Mouse (Mus musculus) ES-Bruce4 (cell line): Measurements from ENCODE around the gene Donson. TPM values are rescaled to one million over a fixed set of nuclear protein-coding genes. Genes with fewer than 3 reads are reported as not detected.

ENCODE experiments used
- H3K27ac ChIP-seq: 2 replicates; pipeline ENCODE4 v1.5.1; 2012; ENCODE audit warnings: low read length, inconsistent platforms; ENCODE audit not compliant: insufficient read depth
- H3K27me3 ChIP-seq: 2 replicates; pipeline ENCODE4 v1.6.1; 2012; ENCODE audit warnings: mild to moderate bottlenecking, low read length, inconsistent platforms; ENCODE audit not compliant: control insufficient read depth, poor library complexity, insufficient read depth, severe bottlenecking
- H3K36me3 ChIP-seq: 2 replicates; pipeline ENCODE4 v1.6.1; 2012; ENCODE audit warnings: inconsistent platforms, mild to moderate bottlenecking, low read length, moderate library complexity; ENCODE audit not compliant: control insufficient read depth, poor library complexity, insufficient read depth, severe bottlenecking
- H3K4me1 ChIP-seq: one replicate; pipeline ENCODE4 v1.8.1; 2011; ENCODE audit warnings: low read length; ENCODE audit not compliant: control insufficient read depth, insufficient read depth
- H3K4me3 ChIP-seq: 2 replicates; pipeline ENCODE4 v1.5.1; 2011; ENCODE audit warnings: low read depth, mild to moderate bottlenecking, low read length
- H3K9ac ChIP-seq: 2 replicates; pipeline ENCODE4 v1.6.1; 2012; ENCODE audit warnings: low read depth, mild to moderate bottlenecking, inconsistent platforms; ENCODE audit not compliant: poor library complexity, severe bottlenecking
- H3K9me3 ChIP-seq: replicated peaks from 2 replicates; pipeline ENCODE4 v1.6.1; 2012; ENCODE audit warnings: mild to moderate bottlenecking, low read length, inconsistent platforms; ENCODE audit not compliant: control insufficient read depth, poor library complexity, insufficient read depth, severe bottlenecking
- CTCF ChIP-seq: IDR thresholded peaks from one replicate; pipeline ENCODE4 v1.8.1; 2011; ENCODE audit warnings: low read depth, low read length
- EP300 ChIP-seq: IDR thresholded peaks from 2 replicates; pipeline ENCODE4 v1.6.1; 2011; ENCODE audit warnings: low read depth, low read length; ENCODE audit not compliant: insufficient read depth
- POLR2A ChIP-seq: IDR thresholded peaks from one replicate; pipeline ENCODE4 v1.8.1; 2011; ENCODE audit warnings: low read length; ENCODE audit not compliant: insufficient read depth
- polyA plus RNA-seq: library from polyadenylated mRNA; stranded (reverse); fragments of >200 nt; gene quantifications from 2 replicates; pipeline ENCODE4 v1.2.4, GENCODE M21; 2011; ENCODE audit warnings: low read depth; ENCODE audit not compliant: missing spikeins, insufficient read depth, insufficient read length

The Donson gene
- 44.3 and 46.4 TPM in 2 replicates for polyA plus RNA-seq

- Histone ChIP-seq H3K36me3 (peaks cover 6% of the 10 kb centered on the region; the same call in 1 of the 2 replicates), H3K27ac (peak within 1 kb of the TSS; percentile 27), H3K4me1 (peaks cover 2% of the 10 kb centered on the region), H3K27me3 (no peaks in the 10 kb centered on the region), H3K9me3 (no peaks in the 10 kb centered on the region), H3K9ac (peak within 1 kb of the TSS; percentile 85), H3K4me3 (peak within 1 kb of the TSS; percentile 79)
- TF ChIP-seq EP300, result no peak
- peak; percentile 80 for TF ChIP-seq POLR2A
- no peak for TF ChIP-seq CTCF
These were observed at the start of gene Donson for GRCm38 (mm10) chr16:91688619-91689334. Gene Donson (minus strand): TSS chr16:91688770.

- Histone ChIP-seq H3K4me3 (no peak overlapping the region), H3K9me3 (no peaks in the 10 kb centered on the region), H3K27ac (no peak overlapping the region), H3K27me3 (no peaks in the 10 kb centered on the region), H3K4me1 (peaks cover 10% of the 10 kb centered on the region), H3K9ac (no peak overlapping the region), H3K36me3 (no peaks in the 10 kb centered on the region)
- no peak for TF ChIP-seq EP300
- no peak for TF ChIP-seq POLR2A
- no peak for TF ChIP-seq CTCF
These were observed 47.7 kb upstream of the Donson start for GRCm38 (mm10) chr16:91736046-91736816.

GRCm38 (mm10) chr16:91734771-91735170, 46.2 kb upstream of the Donson start:
- Histone ChIP-seq H3K4me1 (peaks cover 4% of the 10 kb centered on the region), H3K9me3 (no peaks in the 10 kb centered on the region), H3K36me3 (no peaks in the 10 kb centered on the region), H3K27ac (no peak overlapping the region), H3K9ac (no peak overlapping the region), H3K4me3 (no peak overlapping the region), H3K27me3 (no peaks in the 10 kb centered on the region)
- TF ChIP-seq CTCF, result no peak
- no peak for TF ChIP-seq POLR2A
- TF ChIP-seq EP300, result no peak

- peaks cover 2% of the 10 kb centered on the region for H3K4me1 ChIP-seq
- no peak for TF ChIP-seq CTCF
- TF ChIP-seq EP300, result no peak
- TF ChIP-seq POLR2A, result no peak
- H3K27me3 ChIP-seq, result no peaks in the 10 kb centered on the region
- H3K36me3 ChIP-seq, result no peaks in the 10 kb centered on the region
- no peak overlapping the region for H3K4me3 ChIP-seq
- H3K9ac ChIP-seq, result no peak overlapping the region
- no peaks in the 10 kb centered on the region for H3K9me3 ChIP-seq
- H3K27ac ChIP-seq, result no peak overlapping the region
These were observed 44.2 kb upstream of the Donson start for GRCm38 (mm10) chr16:91732816-91733215.

- no peak for TF ChIP-seq POLR2A
- no peak for TF ChIP-seq EP300
- TF ChIP-seq CTCF, result no peak
- Histone ChIP-seq H3K9ac (peak overlapping the region; percentile 94), H3K4me1 (no peaks in the 10 kb centered on the region), H3K27me3 (no peaks in the 10 kb centered on the region), H3K36me3 (no peaks in the 10 kb centered on the region), H3K9me3 (no peaks in the 10 kb centered on the region), H3K27ac (no peak overlapping the region), H3K4me3 (peak overlapping the region; percentile 91)
These were observed 41.9 kb upstream of the Donson start for GRCm38 (mm10) chr16:91730446-91730845.
